Mouse (Mus musculus) liver, embryonic 14.5 days (tissue): ENCODE results near the gene Slc12a6.
A peak's percentile ranks its signal among the peaks of the same experiment; 100 is the strongest.

Source experiments
- CTCF ChIP-seq: IDR thresholded peaks from 2 replicates; pipeline ENCODE4 v1.5.1; 2016; ENCODE audit warnings: antibody characterized with exemption, low read depth, control low read depth
- EP300 ChIP-seq: IDR thresholded peaks from 2 replicates; pipeline ENCODE4 v1.6.1; 2016; ENCODE audit warnings: antibody characterized with exemption, low read depth

DNA sequence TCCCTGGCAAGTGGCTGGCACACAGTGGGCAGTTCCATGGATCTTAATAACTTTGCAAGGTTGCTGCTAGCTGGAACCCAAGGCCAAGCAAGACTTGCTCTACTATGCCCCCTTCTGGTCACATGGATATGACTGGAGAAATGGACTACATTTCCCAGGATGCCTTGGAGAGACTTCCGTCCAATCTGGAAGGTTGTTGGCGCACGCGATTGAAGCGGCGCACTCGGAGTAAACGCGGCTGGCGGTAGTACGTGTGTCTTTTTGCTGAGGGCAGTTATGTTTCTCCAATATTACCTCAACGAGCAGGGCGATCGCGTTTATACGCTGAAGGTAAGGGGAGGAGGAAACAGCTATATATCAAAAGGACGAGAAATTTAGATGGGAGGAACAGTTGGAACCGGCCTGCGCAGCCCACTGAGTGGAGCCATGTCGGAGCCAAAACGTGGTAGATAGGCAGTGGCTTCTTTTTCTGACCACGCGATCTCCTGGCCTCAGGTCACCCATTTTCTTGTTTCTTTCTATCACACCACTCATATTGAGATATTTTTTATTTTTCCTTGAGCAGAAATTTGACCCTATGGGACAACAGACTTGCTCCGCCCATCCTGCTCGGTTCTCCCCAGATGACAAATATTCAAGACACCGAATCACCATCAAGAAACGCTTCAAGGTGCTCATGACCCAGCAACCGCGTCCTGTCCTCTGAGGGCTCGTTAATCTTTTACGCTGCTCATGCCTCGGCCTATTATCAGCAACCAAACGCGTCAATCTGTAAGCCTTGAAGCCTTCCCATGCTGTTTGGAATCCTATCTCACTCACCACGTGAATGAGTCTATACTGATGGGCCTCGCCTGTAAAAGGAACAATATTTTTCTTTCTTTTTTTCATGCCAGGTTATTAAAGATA lies 3.6 kb upstream of the Slc12a6 start, which contains the start of gene Nop10:
- peak; percentile 95 for TF ChIP-seq CTCF
- TF ChIP-seq EP300 = peak; percentile 24; the same call in 1 of the 2 replicates
